Mouse (Mus musculus): Measurements from ENCODE around the gene Igdcc4. TPM values are rescaled to one million over a fixed set of nuclear protein-coding genes. Genes with fewer than 3 reads are reported as not detected.

The Igdcc4 gene
- total RNA-seq, 2 experiments from 2014 or later: 21.1 to 24.1 TPM

GRCm38 (mm10) chr9:65109132-65110072, 8.1 kb downstream of the Igdcc4 start:
- DNase-seq (ENCODE audit: low spot score in 2 of 2): peak in 1 of 2 experiments; percentile 33

DNA sequence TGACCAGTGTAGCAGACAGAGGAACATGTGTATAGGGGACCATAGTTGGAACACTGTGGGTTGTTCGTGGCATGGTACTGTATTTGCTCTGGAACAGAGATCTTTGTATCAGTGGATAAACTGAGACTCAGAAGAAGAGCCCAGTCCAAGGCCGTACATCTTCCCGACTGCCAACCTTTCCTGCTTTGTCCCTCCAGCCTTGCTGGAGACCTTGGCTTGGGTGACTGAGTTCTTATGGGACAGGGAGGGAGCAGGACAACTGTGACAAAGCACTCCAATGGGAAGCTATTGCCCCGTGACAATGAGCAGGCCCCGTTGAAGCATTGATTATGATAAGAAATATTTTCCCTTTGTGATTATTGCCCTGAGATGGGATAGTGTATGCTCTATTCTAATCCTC, 10.4 kb downstream of the Igdcc4 start:
- no peak for DNase-seq (ENCODE audit: low spot score in 2 of 2)

DNA sequence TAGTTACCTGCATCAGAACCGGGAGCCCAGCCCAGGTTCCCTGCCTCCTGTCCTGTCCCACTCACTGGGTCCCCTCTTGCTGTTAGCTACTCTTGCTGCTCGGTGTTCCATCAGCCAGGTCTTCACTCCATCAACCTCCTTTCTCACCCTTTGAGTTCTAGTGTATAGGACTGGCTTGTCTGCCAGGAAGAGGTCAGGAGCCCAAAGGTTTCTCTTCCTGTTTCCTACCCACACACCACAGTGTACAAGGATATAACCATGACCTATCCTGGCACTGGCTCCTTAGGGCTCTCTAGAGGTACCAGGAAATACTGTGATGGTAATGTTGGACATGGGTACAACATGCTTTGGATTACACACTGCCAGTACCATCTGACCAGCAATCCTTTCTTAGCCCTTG, 12.4 kb downstream of the Igdcc4 start:
- no peak for DNase-seq (ENCODE audit: low spot score in 2 of 2)

DNA sequence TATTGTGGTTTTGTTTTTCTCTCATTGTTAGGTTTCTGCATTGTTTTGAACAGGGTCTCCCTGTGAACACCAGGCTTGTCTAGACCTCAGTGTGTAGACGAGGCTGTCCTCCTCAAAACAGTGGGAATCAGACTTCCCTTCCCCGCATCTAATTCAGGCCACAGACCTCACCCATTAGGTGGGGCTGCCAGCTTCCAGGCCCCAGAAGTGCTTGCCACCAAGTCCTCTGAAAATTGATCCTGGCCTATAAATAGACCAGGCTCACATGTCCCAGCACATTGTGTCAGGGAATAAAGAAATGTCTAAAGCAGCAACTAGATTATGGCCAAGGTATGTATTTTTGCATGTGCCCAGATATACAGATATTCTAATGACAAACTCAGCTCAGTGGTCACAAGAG, 14.6 kb downstream of the Igdcc4 start:
- DNase-seq (ENCODE audit: low spot score in 2 of 2): no peak

GRCm38 (mm10) chr9:65117516-65117915, 16.2 kb downstream of the Igdcc4 start:
- DNase-seq (ENCODE audit: low spot score in 2 of 2): no peak

DNA sequence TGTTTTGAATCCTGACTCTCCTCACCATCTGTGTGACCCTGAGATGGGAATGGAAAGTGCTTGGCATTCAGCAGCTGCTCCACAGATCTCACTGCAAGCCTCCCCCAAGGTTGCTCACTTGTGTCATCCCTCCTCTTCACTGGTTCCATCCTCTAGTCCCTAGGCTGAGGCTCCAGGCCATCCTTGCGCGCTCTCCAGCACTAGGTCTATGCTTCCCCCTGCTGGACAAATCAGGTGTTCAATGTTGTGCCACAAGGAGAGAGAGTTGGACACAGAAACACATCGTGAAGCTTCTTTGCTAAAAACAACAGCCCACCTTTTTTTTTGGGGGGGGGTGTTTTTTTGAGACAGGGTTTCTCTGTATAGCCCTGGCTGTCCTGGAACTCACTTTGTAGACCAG, 19.6 kb downstream of the Igdcc4 start:
- peak; percentile 62 to 73 for DNase-seq (ENCODE audit: low spot score in 2 of 2)

DNA sequence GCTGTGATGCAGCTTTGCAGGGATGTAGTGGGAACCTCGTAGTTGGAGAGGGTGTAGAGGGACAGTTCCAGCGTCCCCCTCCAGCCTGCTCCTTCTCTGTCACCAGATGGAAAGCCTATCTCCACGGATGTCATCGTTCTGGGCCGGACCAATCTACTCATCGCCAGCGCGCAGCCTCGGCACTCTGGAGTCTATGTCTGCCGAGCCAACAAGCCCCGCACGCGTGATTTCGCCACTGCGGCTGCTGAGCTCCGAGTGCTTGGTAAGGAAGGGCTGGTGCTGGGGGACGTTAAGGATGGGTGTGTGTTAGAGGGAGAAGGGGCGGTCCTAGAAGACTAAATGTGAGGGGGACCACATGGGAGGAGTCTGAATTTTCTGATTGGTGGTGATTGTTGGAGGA, 21.3 kb downstream of the Igdcc4 start:
- no peak for DNase-seq (ENCODE audit: low spot score in 2 of 2)

DNA sequence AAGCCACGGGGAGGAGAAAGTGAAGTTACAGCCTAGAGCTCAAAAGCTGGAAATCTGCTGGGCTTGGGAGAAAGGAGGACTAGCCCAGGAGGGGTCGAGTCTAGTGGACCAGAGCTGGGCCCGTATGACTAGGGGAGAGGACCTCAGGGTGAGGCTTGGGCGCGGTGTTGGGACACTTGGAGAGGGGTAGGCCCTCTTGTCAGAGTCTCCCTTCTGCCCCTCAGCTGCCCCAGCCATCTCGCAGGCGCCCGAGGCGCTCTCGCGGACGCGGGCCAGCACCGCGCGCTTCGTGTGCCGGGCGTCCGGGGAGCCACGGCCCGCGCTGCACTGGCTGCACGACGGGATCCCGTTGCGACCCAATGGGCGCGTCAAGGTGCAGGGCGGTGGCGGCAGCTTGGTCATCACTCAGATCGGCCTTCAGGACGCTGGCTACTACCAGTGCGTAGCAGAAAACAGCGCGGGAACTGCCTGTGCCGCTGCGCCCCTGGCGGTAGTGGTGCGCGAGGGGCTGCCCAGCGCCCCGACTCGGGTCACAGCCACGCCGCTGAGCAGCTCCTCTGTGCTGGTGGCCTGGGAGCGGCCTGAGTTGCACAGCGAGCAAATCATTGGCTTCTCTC, 22.4 kb downstream of the Igdcc4 start:
- DNase-seq (ENCODE audit: low spot score in 2 of 2): peak; percentile 57 to 58

- peak; percentile 36 to 47 for DNase-seq (ENCODE audit: low spot score in 2 of 2)
Observed at GRCm38 (mm10) chr9:65128123-65128815, 27.0 kb downstream of the Igdcc4 start.

GRCm38 (mm10) chr9:65131717-65132116, 30.4 kb downstream of the Igdcc4 start:
- DNase-seq (ENCODE audit: low spot score in 2 of 2): no peak

GRCm38 (mm10) chr9:65133739-65134138, 32.5 kb downstream of the Igdcc4 start:
- peak; percentile 72 to 80 for DNase-seq (ENCODE audit: low spot score in 2 of 2)

DNA sequence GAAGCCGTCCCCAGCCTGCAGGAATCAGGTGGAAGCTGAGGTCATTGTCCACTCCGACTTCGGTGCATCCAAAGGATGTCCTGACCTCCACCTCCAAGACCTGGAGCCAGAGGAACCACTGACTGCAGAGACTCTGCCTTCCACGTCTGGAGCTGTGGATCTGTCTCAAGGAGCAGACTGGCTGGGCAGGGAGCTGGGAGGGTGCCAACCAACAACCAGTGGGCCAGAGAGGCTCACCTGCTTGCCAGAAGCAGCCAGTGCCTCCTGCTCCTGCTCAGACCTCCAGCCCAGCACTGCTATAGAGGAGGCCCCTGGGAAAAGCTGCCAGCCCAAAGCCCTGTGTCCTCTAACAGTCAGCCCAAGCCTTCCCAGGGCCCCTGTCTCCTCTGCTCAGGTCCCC, 33.8 kb downstream of the Igdcc4 start:
- DNase-seq (ENCODE audit: low spot score in 2 of 2): no peak

DNA sequence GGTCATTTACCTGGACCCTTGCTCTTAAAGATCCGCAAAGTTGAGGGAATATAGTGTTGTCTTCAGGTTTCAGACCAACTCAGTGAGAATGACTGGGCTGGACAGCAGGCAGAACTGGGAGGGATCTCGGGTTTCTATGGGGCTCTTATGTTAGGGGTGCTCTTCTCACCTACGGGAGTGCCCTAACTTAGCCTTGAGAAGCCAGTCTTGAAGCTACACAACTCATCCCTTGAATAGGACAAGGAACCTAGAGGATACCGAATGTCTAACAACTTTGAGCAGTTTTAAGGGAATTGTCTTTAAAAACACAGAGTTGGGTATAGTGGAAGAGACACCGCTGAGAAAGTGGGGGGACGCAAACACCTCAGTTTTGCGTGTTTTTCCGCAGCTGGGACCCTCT, 39.2 kb downstream of the Igdcc4 start:
- DNase-seq (ENCODE audit: low spot score in 2 of 2): no peak

- peak; percentile 47 to 48 for DNase-seq (ENCODE audit: low spot score in 2 of 2)
Observed at GRCm38 (mm10) chr9:65140936-65141305, 39.6 kb downstream of the Igdcc4 start, which contains the start of gene Igdcc3. Igdcc3 (plus strand) TSS chr9:65141189.

DNA sequence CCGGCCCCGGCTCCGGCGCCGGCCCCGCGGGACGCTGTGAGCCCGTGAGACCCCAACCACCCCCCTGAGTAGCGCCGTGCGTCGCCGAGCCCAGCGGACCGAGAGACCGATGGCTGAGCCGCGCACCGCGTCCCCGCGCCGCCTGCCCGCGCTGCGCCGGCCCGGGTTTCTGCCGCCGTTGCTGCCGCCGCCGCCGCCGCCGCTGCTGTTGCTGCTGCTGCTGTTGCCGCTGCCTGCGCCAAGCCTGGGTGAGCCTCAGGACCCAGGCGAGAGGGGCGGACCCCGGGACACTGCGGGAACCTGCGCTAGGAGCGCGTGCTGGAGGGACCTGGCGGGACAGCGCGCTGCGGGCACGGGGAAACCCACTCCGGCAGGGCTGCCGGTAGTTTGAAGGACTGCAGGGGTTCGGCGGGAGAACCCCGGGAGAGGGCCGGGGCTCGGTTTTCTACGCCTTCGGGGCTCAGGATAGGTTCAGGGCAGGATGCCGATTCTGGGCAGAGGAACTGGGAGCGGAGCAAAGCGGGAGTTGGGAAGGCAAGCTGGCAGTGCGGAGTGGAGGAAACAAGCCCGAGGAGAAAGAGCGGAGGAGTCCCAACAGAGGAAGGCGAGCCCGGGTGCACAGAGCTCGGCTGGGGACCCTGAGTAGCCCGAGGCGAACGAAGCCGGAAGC, 40.2 kb downstream of the Igdcc4 start:
- peak; percentile 51 to 61 for DNase-seq (ENCODE audit: low spot score in 2 of 2)

GRCm38 (mm10) chr9:65141976-65142318, 40.7 kb downstream of the Igdcc4 start:
- peak; percentile 37 to 43 for DNase-seq (ENCODE audit: low spot score in 2 of 2)

DNA sequence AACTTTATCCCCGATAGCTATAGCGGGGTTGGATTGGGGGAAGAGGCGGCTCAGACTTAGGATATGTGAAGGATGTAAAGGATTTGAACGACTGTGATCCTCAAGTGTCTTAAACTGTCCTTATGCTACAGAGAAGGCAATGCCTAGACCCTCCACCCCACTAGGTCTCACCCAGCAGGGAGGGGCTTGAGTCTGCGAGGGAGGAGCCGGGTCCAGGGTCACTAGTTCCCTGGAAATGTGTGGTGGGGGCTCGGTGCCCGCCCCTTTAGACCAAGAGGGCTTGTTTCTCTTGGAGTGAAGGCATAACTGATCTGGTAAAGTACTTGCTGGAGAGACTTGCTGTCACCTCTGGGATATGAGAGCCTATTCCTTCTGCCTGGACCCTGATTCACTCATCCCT, 41.1 kb downstream of the Igdcc4 start:
- DNase-seq (ENCODE audit: low spot score in 2 of 2): no peak

DNA sequence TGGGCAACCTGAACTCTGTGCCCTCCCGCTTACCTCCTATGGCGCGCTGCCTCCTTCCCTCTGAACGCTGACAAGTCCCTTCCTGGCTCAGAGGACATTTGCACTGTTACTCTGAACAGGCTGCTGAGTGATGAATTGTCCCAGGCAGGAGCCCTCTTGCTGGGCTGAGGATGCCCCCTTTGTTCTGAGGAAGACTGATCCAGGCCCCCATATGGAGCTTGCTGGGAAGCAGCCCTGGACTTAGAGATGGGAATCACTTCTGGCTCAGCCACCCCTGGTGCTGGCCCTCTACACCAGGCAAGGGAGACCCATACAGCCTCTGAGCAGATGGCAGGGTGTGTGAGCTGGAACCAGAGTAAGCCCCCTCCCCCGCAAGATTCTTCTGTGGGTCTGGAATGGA, 44.7 kb downstream of the Igdcc4 start:
- DNase-seq (ENCODE audit: low spot score in 2 of 2): no peak

GRCm38 (mm10) chr9:65148507-65148906, 47.2 kb downstream of the Igdcc4 start:
- DNase-seq (ENCODE audit: low spot score in 2 of 2): no peak

DNA sequence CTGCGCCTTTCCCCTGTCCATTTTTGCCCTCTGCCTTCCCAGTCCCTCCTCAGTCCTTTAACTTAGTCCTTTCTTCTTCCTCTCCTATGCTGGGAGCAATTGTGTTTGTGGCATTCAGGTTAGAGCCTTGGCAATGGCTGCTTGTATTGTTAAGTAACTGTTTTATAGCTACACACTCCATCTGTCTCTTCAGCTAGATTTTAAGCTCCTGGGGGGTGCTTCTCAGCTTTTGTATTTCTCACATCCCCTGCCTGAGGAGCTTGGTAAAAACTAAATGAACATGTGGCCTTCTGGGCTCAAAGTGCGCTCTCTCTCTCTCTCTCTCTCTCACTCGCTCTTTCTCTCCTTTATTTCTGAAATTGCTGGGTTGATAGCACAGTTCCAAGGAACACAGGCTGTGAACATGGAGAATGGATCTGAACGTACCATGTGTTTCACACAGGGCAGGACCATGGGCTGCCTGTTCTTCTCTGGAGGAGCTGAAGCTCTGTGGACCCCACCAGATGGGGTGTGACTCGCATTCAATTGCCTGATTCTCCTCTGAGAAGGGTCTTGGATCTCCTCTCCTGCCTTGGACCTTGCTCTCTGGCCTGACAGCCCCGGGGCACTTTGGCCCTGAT, 51.5 kb downstream of the Igdcc4 start:
- DNase-seq (ENCODE audit: low spot score in 2 of 2): no peak

DNA sequence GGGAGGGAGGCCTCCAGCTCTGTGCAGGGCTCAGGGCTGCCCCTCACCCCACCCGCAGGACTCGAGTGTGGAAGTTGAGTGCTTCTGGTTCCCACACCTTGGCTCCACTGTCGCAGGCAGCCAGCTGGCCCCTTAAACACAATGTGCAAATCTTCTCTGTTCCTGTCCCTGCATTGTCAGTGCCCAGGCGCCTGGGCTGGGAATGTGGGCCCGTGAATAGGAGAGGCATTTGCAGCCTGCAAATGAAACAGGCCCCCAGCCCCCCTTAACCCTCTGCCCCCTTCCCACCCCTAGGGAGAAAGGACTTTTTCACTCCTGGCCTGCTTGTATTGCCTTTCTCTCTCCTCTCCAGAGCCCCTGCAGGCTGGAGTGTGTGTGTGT, 52.0 kb downstream of the Igdcc4 start:
- no peak for DNase-seq (ENCODE audit: low spot score in 2 of 2)
